Mouse (Mus musculus) stomach, embryonic 16.5 days (tissue): Measurements from ENCODE around the gene Ogt. TPM values are rescaled to one million over a fixed set of nuclear protein-coding genes. Genes with fewer than 3 reads are reported as not detected.

ENCODE experiments used
- ATAC-seq: fragments of 200-750 bp; cut with Nextera tagmentation; 2 replicates; pipeline ENCODE4 v1.8.0; 2017; ENCODE audit warnings: moderate number of reproducible peaks, moderate TSS enrichment; ENCODE audit not compliant: insufficient read depth, low FRiP score
- H3K27ac ChIP-seq: fragments of 300-500 bp; sonication (generic); 2 replicates; pipeline ENCODE4 v1.5.1; 2014; ENCODE audit warnings: low read length
- H3K27me3 ChIP-seq: fragments of 300-500 bp; sonication (generic); 2 replicates; pipeline ENCODE4 v1.6.1; 2014; ENCODE audit warnings: low read length, control low read depth, mixed read lengths; ENCODE audit not compliant: control insufficient read depth, insufficient read depth
- H3K36me3 ChIP-seq: fragments of 300-500 bp; sonication (generic); 2 replicates; pipeline ENCODE4 v1.6.1; 2014; ENCODE audit warnings: low read length; ENCODE audit not compliant: control insufficient read depth, insufficient read depth
- H3K4me1 ChIP-seq: fragments of 300-500 bp; sonication (generic); 2 replicates; pipeline ENCODE4 v1.6.1; 2014; ENCODE audit warnings: low read length, control low read depth, mixed read lengths; ENCODE audit not compliant: control insufficient read depth, insufficient read depth
- H3K4me2 ChIP-seq: fragments of 300-500 bp; sonication (generic); 2 replicates; pipeline ENCODE4 v1.6.1; 2014; ENCODE audit warnings: low read depth, low read length, mixed read lengths
- H3K4me3 ChIP-seq: fragments of 300-500 bp; sonication (generic); replicated peaks from 2 replicates; pipeline ENCODE4 v1.5.1; 2014; ENCODE audit warnings: mild to moderate bottlenecking, low read length
- H3K9ac ChIP-seq: fragments of 300-500 bp; sonication (generic); 2 replicates; pipeline ENCODE4 v1.6.1; 2014; ENCODE audit warnings: low read length
- H3K9me3 ChIP-seq: fragments of 300-500 bp; sonication (generic); replicated peaks from 2 replicates; pipeline ENCODE4 v1.6.1; 2016; ENCODE audit warnings: low read length, control low read depth; ENCODE audit not compliant: control insufficient read depth
- WGBS: fragments of 180-500 bp; shearing (Covaris S2); extraction: QIAGEN DNeasy Blood & Tissue Kit; methylation state at CpG from one replicate; pipeline ENCODE4 v1.1.7; 2014; 5-methylcytosine and 5-hydroxymethylcytosine counted together
- polyA plus RNA-seq: library from polyadenylated mRNA; unstranded; fragments of >200 nt; fragmentation: Nextera tagmentation; extraction: Ambion mirVana; gene quantifications from 2 replicates; pipeline ENCODE4 v1.2.1, GENCODE M21; 2015

The Ogt gene
- polyA plus RNA-seq, 1 experiment from 2014 or later: 149 TPM

- Histone ChIP-seq H3K4me1 (no peaks in the 10 kb centered on the region), H3K27me3 (peaks cover 10% of the 10 kb centered on the region; the same call in 1 of the 2 replicates), H3K27ac (no peak overlapping the region), H3K9me3 (no peaks in the 10 kb centered on the region), H3K4me3 (no peak overlapping the region), H3K36me3 (no peaks in the 10 kb centered on the region), H3K9ac (no peak overlapping the region), H3K4me2 (no peak overlapping the region)
- ATAC-seq: no peak
- WGBS: 57% methylated on average over 1 of the region's 1 CpGs
Observed at GRCm38 (mm10) chrX:101720401-101720800, 80.5 kb downstream of the Ogt start.

GRCm38 (mm10) chrX:101730010-101730409 is 90.2 kb downstream of the Ogt start:
- H3K9me3 ChIP-seq: no peaks in the 10 kb centered on the region
- H3K27ac ChIP-seq: no peak overlapping the region
- H3K4me1 ChIP-seq: no peaks in the 10 kb centered on the region
- no peaks in the 10 kb centered on the region; the same call in 1 of the 2 replicates for H3K27me3 ChIP-seq
- no peak for ATAC-seq
- no peaks in the 10 kb centered on the region for H3K36me3 ChIP-seq
- no peak overlapping the region for H3K9ac ChIP-seq
- H3K4me3 ChIP-seq: no peak overlapping the region
- H3K4me2 ChIP-seq: no peak overlapping the region

- 73% methylated on average over 12 of the region's 12 CpGs for WGBS
- Histone ChIP-seq H3K27ac (no peak overlapping the region), H3K4me1 (no peaks in the 10 kb centered on the region), H3K27me3 (peaks cover 3% of the 10 kb centered on the region; the same call in 1 of the 2 replicates), H3K9me3 (no peaks in the 10 kb centered on the region), H3K4me3 (no peak overlapping the region), H3K4me2 (no peak overlapping the region), H3K9ac (no peak overlapping the region), H3K36me3 (no peaks in the 10 kb centered on the region)
- ATAC-seq: no peak
Observed at GRCm38 (mm10) chrX:101732644-101733043, 92.8 kb downstream of the Ogt start.

- 89% methylated on average over 3 of the region's 3 CpGs for WGBS
Observed at GRCm38 (mm10) chrX:101733288-101733687, 93.4 kb downstream of the Ogt start.

GRCm38 (mm10) chrX:101733828-101734319 is 94.0 kb downstream of the Ogt start, which contains the start of gene Cxcr3:
Gene Cxcr3, minus strand, starts transcription at chrX:101734269.
- no peak within 1 kb of the TSS for H3K27ac ChIP-seq
- ATAC-seq: no peak
- H3K4me2 ChIP-seq: no peak within 1 kb of the TSS
- 70% methylated on average over 11 of the region's 11 CpGs for WGBS
- H3K36me3 ChIP-seq: no peaks in the 10 kb centered on the region
- no peak within 1 kb of the TSS for H3K9ac ChIP-seq
- H3K4me3 ChIP-seq: no peak within 1 kb of the TSS
- peaks cover 3% of the 10 kb centered on the region; the same call in 1 of the 2 replicates for H3K27me3 ChIP-seq
- no peaks in the 10 kb centered on the region for H3K4me1 ChIP-seq
- no peaks in the 10 kb centered on the region for H3K9me3 ChIP-seq

More at GRCm38 (mm10) chrX:101733288-101733687, 93.4 kb downstream of the Ogt start:
- Histone ChIP-seq H3K9me3 (no peaks in the 10 kb centered on the region), H3K4me3 (no peak overlapping the region), H3K36me3 (no peaks in the 10 kb centered on the region), H3K27ac (no peak overlapping the region), H3K9ac (no peak overlapping the region), H3K4me2 (no peak overlapping the region), H3K27me3 (peaks cover 3% of the 10 kb centered on the region; the same call in 1 of the 2 replicates), H3K4me1 (no peaks in the 10 kb centered on the region)
- ATAC-seq: no peak

Other genes with a start within 250 kb of the Ogt start
- 24.3 and 27.7 TPM in 2 replicates for gene Zmym3, start 219.2 kb upstream of the Ogt start, polyA plus RNA-seq
- gene Nono, start 210.7 kb upstream of the Ogt start, polyA plus RNA-seq: 315 and 321 TPM in 2 replicates
- gene Itgb1bp2, start 191.0 kb upstream of the Ogt start, polyA plus RNA-seq: 2.2 and 40.6 TPM in 2 replicates
- gene Taf1, start 107.3 kb upstream of the Ogt start, polyA plus RNA-seq: 12.9 and 14.0 TPM in 2 replicates
- 0.47 and 0.52 TPM in 2 replicates for gene Cxcr3, start 94.2 kb downstream of the Ogt start, polyA plus RNA-seq
- gene Gm4779, start 154.4 kb downstream of the Ogt start, polyA plus RNA-seq: not detected in 2 replicates
- gene 8030474K03Rik, start 154.6 kb downstream of the Ogt start, polyA plus RNA-seq: 0.16 and 0.18 TPM in 2 replicates
- gene Nhsl2, start 209.3 kb downstream of the Ogt start, polyA plus RNA-seq: 10.1 and 10.5 TPM in 2 replicates